Mouse (Mus musculus) 3134 (cell line): Measurements from ENCODE around the gene Hint2.

ENCODE experiments used
- DNase-seq: peaks from one replicate; pipeline ENCODE4 v3.0.0-alpha.2; 2011; ENCODE audit warnings: low spot score; ENCODE audit not compliant: insufficient read length; ENCODE audit errors: extremely low read depth

Hint2 gene

DNA sequence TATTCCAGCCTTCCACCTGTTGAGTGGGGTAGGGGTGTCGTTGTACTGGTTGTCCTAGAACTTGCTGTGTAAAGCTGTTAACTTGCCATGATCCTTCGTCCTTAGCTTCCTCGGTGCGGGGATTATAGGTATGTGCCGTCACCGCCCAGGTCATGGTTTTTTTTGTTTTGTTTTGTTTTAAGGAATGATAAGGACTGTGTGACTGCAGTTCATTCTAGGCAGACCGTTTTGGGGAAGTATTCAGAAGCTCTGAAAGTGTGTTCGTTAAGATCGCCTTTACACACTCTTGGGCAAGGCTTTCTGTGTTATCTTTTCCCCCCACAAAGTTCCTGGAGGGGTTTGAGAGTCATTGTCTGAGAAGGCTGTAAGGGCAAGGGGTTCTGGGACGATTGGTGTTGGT is 43.7 kb downstream of the Hint2 start:
- no peak for DNase-seq

DNA sequence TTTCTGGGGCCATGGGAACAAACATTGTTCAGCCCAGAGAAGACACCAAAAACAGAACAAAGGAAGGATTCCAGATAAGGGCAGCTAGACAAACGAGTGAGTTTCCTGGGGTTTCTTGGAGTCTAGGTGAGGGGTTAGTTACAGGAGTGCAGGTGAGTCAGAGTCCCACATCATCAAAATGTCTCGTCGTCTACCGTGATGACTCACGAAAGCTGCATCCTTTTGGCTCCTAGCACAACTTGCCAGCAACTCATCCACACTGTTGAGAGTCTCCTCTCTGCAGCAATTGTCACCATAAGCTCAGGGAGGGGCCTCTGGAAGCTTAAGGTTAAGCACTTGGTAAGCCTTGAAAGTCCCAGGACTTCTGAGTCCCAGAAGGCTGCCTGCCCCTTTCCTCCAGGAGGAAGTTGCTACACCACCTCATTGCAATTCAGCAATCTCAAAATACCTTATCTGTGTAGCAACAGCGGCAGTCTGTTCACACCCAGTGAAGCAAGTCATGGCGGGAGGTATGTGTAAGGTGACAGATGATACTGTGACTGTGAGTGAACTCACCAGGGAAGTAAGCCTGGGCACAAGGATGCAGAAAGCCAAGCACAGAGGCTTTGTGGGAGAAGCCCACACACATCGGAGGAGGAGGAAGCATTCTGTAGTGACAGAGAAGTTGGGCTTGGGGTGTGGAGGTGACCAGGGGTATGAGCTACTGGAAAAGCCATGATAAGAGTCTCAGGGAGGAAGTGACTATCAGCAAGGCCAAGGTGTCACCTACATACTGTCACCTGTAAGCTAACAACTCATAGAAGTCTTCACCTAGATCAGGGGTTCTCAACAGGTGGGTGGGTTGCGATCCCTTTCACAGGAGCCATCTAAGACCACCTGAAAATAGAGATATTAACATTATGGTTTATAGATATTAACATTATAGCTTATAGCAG is 51.2 kb downstream of the Hint2 start:
- DNase-seq = no peak
